Mouse (Mus musculus): ENCODE measurements around the gene Cldn18. TPM values are rescaled to one million over a fixed set of nuclear protein-coding genes. Genes with fewer than 3 reads are reported as not detected.
A peak's percentile ranks its signal among the peaks of the same experiment; 100 is the strongest.

Cldn18 gene
- not detected in 2 replicates for polyA plus RNA-seq (2012; rRNA removed)

DNA sequence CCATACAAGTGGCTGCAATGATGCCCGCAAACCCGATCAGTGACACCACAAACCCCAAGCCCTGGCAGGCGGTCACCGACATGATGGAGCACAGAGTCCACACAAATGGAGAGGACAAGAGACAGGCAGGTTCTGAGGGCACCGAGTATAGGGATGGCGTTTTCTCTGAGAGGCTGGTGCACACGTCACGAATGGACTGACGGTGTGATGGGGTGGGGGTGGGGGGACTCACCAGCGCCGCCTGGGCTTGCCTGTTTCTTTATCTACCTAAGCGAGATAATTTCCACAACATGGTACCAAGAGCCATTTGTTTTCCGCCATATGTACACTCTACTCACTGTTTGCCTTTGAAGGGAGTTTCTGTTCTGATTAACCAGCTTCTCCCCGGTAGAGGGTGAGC lies at the start of gene Cldn18:
Gene Cldn18 (minus strand): TSS at position 134 of the 400 bp plus-strand sequence.
- TF ChIP-seq CTCF (IDR thresholded peaks at IDR 0.05; ENCODE audit: borderline replicate concordance, extremely low read depth, insufficient read depth, insufficient read length) (no peak), POLR2A (IDR thresholded peaks at IDR 0.05; ENCODE audit: borderline replicate concordance, extremely low read depth, insufficient read depth, insufficient read length, poor library complexity, severe bottlenecking) (no peak)
- no peak for DNase-seq (ENCODE audit: low read depth)

DNA sequence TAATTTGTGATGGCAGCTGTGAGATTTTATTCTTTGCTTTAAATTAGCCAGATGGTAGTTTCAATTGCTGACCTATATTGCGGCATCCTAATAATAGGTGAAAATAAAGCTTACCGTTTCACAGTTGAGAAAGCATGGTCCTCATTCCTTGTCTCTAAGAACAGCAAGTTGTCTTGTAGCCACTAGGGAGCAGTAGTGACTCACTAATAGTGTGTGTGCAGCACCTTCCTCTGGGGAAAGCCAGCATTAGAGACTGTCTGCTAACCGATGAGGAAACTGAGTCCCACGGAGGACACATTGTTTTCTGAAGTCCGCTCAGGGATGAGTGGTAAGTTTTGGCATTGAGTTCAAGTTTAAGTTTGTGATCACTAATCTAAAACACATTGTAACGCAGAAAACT lies 46.5 kb upstream of the Cldn18 start:
- peak; percentile 80 for DNase-seq (ENCODE audit: low read depth)
- TF ChIP-seq CTCF (IDR thresholded peaks at IDR 0.05; ENCODE audit: borderline replicate concordance, extremely low read depth, insufficient read depth, insufficient read length) (peak; percentile 68; the same call in 1 of the 2 replicates), POLR2A (IDR thresholded peaks at IDR 0.05; ENCODE audit: borderline replicate concordance, extremely low read depth, insufficient read depth, insufficient read length, poor library complexity, severe bottlenecking) (no peak)

DNA sequence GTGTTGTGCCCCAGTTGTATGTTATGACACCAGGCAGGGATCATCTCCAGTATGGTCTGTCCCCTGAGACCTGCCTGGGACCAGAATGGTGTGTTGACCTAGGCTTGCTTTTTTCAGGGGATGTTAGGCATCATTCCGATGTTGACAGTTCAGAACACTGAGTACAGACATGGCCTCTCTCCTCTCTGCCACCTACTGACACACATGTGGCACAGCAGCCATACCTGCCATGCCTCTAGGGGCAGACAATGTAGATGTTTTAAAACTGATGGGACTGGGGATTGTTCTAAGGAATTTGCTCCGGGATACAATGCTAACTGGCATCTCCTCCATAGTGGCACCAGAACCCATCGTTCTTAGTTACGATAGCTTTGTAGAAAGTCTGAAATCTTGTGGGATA lies 33.2 kb upstream of the Cldn18 start:
- no peak for DNase-seq (ENCODE audit: low read depth)

DNA sequence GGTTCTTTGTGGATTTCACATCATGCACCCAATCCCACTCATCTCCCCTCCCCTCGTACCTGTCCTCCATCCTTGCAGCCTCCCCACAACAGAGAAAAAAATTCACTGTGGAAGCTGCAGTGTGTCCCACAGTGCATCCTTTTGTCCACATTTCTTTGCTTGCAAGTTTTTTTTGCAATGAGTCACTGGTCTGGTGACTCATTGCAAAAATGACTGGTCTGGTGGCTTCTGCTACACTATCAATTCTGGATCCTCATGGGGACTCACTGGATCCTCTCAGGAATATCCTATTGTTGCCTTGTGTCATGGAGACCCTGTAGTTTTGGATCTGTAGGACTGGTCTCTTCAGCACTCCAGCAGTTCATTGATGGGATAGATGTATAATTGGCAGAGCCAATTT lies 31.2 kb upstream of the Cldn18 start:
- no peak for TF ChIP-seq POLR2A (IDR thresholded peaks at IDR 0.05; ENCODE audit: borderline replicate concordance, extremely low read depth, insufficient read depth, insufficient read length, poor library complexity, severe bottlenecking)

More for the DNA sequence above, 33.2 kb upstream of the Cldn18 start:
- TF ChIP-seq POLR2A (IDR thresholded peaks at IDR 0.05; ENCODE audit: borderline replicate concordance, extremely low read depth, insufficient read depth, insufficient read length, poor library complexity, severe bottlenecking): no peak
- peak; percentile 21; the same call in 1 of the 2 replicates for TF ChIP-seq CTCF (IDR thresholded peaks at IDR 0.05; ENCODE audit: borderline replicate concordance, extremely low read depth, insufficient read depth, insufficient read length)

DNA sequence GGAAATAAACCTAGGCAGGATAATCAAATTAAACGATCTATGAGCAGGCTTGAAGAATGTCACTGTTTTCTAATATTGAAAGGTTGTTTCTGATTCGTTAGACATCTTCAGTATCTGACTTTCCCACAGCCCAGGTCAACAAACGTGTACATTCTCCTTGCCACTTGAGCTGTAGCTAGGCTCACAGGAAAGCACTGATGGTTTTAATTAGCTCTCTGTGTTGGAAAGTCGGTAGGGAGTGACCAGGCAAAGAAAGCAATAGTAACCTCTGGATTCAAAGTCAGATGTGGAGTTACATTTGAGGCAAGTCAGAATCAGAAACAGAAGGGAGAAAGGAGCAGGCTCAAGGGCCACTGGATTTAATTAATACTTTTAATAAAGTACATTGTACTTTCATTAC lies 30.7 kb upstream of the Cldn18 start:
- no peak for DNase-seq (ENCODE audit: low read depth)
- no peak for TF ChIP-seq CTCF (IDR thresholded peaks at IDR 0.05; ENCODE audit: borderline replicate concordance, extremely low read depth, insufficient read depth, insufficient read length)
- TF ChIP-seq POLR2A (IDR thresholded peaks at IDR 0.05; ENCODE audit: borderline replicate concordance, extremely low read depth, insufficient read depth, insufficient read length, poor library complexity, severe bottlenecking): no peak

More for the DNA sequence above, 31.2 kb upstream of the Cldn18 start:
- no peak for DNase-seq (ENCODE audit: low read depth)

DNA sequence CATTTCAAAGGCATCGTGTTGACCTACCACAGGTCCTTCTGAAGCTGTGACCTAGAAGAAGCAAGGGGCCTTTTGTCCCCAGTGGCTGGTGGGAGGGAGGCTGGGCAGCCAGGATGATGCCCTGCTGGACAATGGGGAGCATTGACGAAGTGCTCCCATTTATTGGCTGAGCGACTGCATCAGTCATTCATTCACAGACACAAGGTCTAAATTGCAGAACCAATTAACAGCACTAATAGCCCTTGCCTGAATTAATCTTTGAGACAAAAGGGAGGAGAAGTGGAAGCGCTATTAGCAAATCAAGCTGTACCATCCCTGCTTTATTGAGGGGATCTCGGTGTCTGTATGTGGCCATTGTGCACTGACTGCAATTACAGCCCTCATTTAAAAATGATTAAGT lies 27.5 kb upstream of the Cldn18 start:
- TF ChIP-seq CTCF (IDR thresholded peaks at IDR 0.05; ENCODE audit: borderline replicate concordance, extremely low read depth, insufficient read depth, insufficient read length) (no peak), POLR2A (IDR thresholded peaks at IDR 0.05; ENCODE audit: borderline replicate concordance, extremely low read depth, insufficient read depth, insufficient read length, poor library complexity, severe bottlenecking) (no peak)
- DNase-seq (ENCODE audit: low read depth): peak; percentile 88

DNA sequence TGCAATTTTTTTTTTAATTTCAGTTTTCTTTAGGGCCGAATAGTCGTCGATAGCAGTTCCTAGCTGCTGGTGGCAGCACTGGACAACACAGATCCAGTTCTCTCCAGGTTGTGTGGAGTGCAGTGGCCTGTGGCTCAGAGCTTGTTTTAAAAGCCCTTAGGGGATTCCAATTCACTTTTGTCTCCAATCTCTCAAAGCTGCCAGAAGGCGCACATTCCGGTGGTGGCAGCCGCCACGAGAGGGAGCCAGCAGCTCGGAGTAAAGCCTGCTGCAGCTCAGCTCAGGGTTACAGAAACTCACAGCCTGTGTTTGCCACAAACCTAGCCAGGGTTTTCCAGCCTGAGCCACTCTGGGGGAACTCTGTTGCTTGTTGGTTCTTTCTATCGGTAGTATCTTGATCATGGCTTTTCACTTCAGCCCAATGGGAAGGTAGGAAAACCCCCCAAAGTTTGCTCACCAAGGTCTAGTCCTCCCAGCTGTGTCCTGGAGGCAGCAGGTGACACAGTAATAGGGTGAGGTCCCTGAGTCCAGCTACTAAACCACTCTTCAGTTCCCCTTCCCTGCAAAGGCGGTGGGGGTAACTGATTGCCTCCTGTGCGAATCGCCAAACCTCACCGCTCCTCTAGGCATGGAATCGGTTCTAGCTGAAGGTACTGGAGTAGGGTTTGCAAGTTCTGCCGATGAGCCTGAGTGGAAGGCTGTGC lies 13.0 kb upstream of the Cldn18 start:
- TF ChIP-seq POLR2A (IDR thresholded peaks at IDR 0.05; ENCODE audit: borderline replicate concordance, extremely low read depth, insufficient read depth, insufficient read length, poor library complexity, severe bottlenecking) (no peak), CTCF (IDR thresholded peaks at IDR 0.05; ENCODE audit: borderline replicate concordance, extremely low read depth, insufficient read depth, insufficient read length) (peak; percentile 92)

DNA sequence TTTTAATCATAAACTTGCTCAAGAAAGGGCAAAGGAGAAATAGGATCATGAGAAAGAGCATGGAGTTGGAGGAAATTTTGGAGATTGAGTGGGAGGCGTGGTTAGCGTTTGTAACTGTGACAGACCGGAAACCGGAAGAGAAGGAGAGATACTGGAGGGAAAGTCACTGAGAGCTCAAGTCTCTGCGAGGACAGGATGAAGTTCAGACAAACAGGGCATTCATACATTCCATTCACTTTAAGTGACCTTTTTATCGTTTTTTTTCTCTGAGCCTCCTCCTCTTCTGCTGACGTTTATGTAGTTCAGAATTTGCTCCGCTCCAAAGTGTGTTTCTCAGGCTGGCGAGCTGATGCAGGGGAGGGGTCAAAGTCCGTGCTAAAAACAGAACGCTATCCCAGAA lies 10.8 kb upstream of the Cldn18 start:
- TF ChIP-seq CTCF (IDR thresholded peaks at IDR 0.05; ENCODE audit: borderline replicate concordance, extremely low read depth, insufficient read depth, insufficient read length): no peak
- no peak for DNase-seq (ENCODE audit: low read depth)

More for the DNA sequence above, 13.0 kb upstream of the Cldn18 start:
- peak; percentile 93 for DNase-seq (ENCODE audit: low read depth)

DNA sequence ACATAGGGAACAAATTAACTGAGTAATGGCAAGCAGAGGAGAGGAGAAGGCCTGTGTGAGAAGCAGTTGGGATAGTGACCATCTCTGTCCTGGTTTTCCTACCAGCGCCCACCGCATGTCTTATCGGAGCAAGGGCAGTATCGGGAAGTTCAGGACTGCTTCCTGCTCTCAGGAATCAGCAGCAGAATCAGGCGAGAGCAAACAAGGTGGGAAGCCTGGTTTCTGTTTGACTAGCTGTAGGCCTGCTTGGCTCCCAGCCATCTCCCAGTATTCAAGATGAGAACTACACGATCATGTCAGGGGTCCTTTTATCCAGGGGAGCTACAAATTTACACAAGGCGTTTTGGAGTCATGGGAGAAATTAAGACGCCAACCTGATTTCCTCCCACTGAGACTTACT lies 8.2 kb upstream of the Cldn18 start:
- no peak for DNase-seq (ENCODE audit: low read depth)
- TF ChIP-seq POLR2A (IDR thresholded peaks at IDR 0.05; ENCODE audit: borderline replicate concordance, extremely low read depth, insufficient read depth, insufficient read length, poor library complexity, severe bottlenecking) (no peak), CTCF (IDR thresholded peaks at IDR 0.05; ENCODE audit: borderline replicate concordance, extremely low read depth, insufficient read depth, insufficient read length) (no peak)

DNA sequence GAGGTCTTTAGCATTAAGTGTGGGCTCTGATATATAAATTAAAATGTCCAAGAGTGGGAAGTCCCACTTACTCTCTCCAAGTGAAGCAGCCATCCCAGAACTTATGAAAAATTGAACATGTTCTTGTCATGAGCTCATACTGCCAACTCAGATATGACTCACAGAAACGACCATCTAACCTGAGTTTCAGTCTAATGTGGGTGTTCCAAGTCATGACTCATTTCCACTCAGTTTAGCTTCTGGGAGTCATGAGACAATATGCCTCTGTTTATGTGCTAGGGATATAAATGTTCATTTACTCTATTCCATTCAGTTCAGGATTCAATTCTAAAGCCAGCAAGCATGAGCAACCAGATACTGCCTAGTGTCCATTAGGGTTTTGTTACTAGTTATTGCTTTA lies 2.9 kb upstream of the Cldn18 start:
- no peak for DNase-seq (ENCODE audit: low read depth)
- TF ChIP-seq POLR2A (IDR thresholded peaks at IDR 0.05; ENCODE audit: borderline replicate concordance, extremely low read depth, insufficient read depth, insufficient read length, poor library complexity, severe bottlenecking): no peak
- TF ChIP-seq CTCF (IDR thresholded peaks at IDR 0.05; ENCODE audit: borderline replicate concordance, extremely low read depth, insufficient read depth, insufficient read length): no peak

DNA sequence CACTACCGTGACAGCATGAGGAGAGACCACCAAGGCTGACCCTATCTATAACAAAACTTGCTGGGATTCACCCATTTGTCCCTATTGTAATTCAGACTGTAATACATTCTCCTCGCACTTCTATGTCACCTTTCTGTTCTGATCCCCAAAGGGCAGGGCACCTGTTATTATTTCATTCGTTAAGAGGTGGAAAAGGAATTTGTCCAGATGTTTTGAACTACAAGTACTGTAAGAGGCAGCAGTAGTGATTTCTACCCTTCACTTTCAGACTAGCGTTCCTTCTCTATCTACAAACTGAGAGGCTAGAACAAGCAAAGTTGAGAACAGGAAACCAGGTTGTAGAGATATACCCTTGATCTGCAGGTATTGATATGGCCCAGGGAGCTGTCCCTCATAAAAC lies 6.8 kb downstream of the Cldn18 start:
- no peak for DNase-seq (ENCODE audit: low read depth)
- TF ChIP-seq CTCF (IDR thresholded peaks at IDR 0.05; ENCODE audit: borderline replicate concordance, extremely low read depth, insufficient read depth, insufficient read length) (no peak), POLR2A (IDR thresholded peaks at IDR 0.05; ENCODE audit: borderline replicate concordance, extremely low read depth, insufficient read depth, insufficient read length, poor library complexity, severe bottlenecking) (no peak)

DNA sequence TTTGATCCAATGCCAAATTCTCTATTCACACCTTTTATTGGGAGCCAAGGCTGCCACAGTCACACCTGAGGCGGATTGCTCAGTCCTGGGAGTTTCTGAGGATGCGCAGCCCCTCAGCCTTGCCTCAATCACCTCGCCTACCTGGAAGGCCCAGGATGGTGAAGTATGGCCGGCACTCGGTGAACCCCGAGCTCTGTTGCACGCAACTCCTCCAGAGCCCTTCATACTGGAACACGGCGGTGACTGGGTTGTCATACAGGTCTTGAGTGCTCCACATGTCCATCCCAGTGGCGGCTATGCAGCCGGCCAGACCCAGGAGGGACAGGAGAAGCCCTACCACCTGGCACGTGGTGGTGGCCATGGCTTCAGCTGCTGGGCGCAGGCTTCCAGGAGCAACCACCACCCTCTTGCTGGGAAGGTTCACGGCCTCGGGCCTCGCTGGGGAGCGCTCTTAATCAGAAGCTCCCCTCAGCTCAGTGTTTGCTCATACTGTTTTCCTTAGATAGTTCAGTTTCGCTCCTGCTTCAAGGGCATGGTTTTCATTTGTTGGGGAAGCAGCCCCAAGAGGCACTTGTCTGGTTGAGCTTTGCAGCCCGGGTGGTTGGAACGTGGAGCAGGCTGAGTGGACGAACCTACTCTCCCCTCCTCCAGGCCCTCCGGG lies 7.3 kb downstream of the Cldn18 start:
- no peak for DNase-seq (ENCODE audit: low read depth)
- no peak for TF ChIP-seq POLR2A (IDR thresholded peaks at IDR 0.05; ENCODE audit: borderline replicate concordance, extremely low read depth, insufficient read depth, insufficient read length, poor library complexity, severe bottlenecking)
- TF ChIP-seq CTCF (IDR thresholded peaks at IDR 0.05; ENCODE audit: borderline replicate concordance, extremely low read depth, insufficient read depth, insufficient read length): no peak

Data from brain, embryonic 14.5 days (tissue).